Mouse (Mus musculus) bone marrow, adult 2 months (tissue): ENCODE data around the gene Hoxa7.

Source experiments
- CTCF ChIP-seq: fragments of 200-500 bp; IDR thresholded peaks from 2 replicates; pipeline ENCODE4 v1.5.1; 2011; ENCODE audit warnings: low read length, control low read depth; ENCODE audit not compliant: control insufficient read depth, insufficient read depth
- POLR2A ChIP-seq: fragments of 200-500 bp; IDR thresholded peaks from 2 replicates; pipeline ENCODE4 v1.6.1; 2011; ENCODE audit warnings: low read depth, mild to moderate bottlenecking, control low read depth, low read length, borderline replicate concordance; ENCODE audit not compliant: control insufficient read depth

DNA sequence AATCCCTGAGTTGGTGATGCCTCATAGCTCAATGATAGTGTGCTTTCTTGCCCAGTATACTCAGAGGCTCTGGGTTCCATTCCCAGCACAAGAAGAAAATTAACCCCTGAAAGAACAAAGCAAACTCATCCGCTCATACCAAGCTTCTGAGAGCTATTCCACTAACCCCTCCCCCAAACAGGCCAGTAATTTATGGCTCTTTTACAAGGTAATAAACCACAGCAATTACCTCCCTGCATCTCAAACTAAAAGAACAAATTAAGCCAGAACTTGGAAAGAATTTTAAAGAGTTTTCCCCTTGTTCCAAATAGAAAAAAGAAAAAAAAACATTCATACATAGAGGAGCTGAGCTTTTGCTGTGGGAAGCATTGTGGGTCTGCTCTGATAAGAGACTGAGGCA, 38.9 kb downstream of the Hoxa7 start:
- TF ChIP-seq POLR2A (no peak), CTCF (no peak)
